Mouse (Mus musculus) cerebellum, adult 2 months (tissue): ENCODE measurements at regions not wholly inside any gene's neighbourhood (a gene's known extent, or its start where the extent isn't known, plus 50 kb on each side); places are given as distances from the start of the nearest gene placed in this dataset.

ENCODE experiments used
- DNase-seq, 2 experiments: peaks; one replicate each; pipeline ENCODE4 v3.0.0; 2021
- H3K27ac ChIP-seq: fragments of 200-500 bp; 2 replicates; pipeline ENCODE4 v1.5.1; 2012; ENCODE audit warnings: low read length, control low read depth, inconsistent platforms; ENCODE audit not compliant: insufficient read depth
- H3K27me3 ChIP-seq: fragments of 200-500 bp; 2 replicates; pipeline ENCODE4 v1.6.1; 2012; ENCODE audit warnings: inconsistent platforms, mild to moderate bottlenecking, low read length, moderate library complexity; ENCODE audit not compliant: control insufficient read depth, insufficient read depth
- H3K4me1 ChIP-seq: fragments of 200-500 bp; 2 replicates; pipeline ENCODE4 v1.6.1; 2011; ENCODE audit warnings: low read length; ENCODE audit not compliant: control insufficient read depth, insufficient read depth
- H3K4me3 ChIP-seq: fragments of 200-500 bp; replicated peaks from 2 replicates; pipeline ENCODE3; 2011; ENCODE audit warnings: mild to moderate bottlenecking, low read depth, low read length, control low read depth; ENCODE audit not compliant: insufficient read depth
- CTCF ChIP-seq: fragments of 200-500 bp; IDR thresholded peaks from 2 replicates; pipeline ENCODE4 v1.5.1; 2011; ENCODE audit warnings: low read depth, mild to moderate bottlenecking, control low read depth, low read length, moderate library complexity, borderline replicate concordance; ENCODE audit not compliant: insufficient read depth
- POLR2A ChIP-seq: fragments of 200-500 bp; IDR thresholded peaks from 2 replicates; pipeline ENCODE4 v1.6.1; 2011; ENCODE audit warnings: low read length, control low read depth, borderline replicate concordance; ENCODE audit not compliant: insufficient read depth
- WGBS: fragments of 180-500 bp; shearing (Covaris S2); methylation state at CpG from one replicate; pipeline ENCODE4 v1.1.7; 2018; 5-methylcytosine and 5-hydroxymethylcytosine counted together

DNA sequence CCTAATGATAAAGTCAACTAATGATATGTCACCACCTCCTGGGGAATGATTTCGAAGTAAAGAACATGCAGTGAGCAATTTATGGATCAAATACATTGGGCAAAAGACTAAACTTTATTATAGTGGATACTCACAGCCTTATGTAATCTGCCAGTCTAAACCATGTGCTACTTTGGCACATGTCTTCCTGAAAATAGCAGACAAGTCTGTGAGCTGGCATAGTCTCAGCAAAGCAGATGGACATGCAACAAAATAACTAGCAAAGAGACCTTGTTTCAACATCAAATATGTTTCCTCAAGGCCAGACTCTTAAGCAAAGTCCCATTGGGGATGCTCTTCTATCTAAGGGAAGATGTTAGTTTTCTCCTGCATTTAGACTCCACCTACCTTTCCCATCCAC lies 797.3 kb downstream of the Kcnj3 start:
- Histone ChIP-seq H3K4me1 (0 out of 2 replicates have a peak, but pooled peaks cover 4% of the 10 kb centered on the region), H3K4me3 (no peak overlapping the region), H3K27ac (no peak overlapping the region), H3K27me3 (no peaks in the 10 kb centered on the region)
- WGBS = 19% methylated on average over 1 of the region's 1 CpGs
- TF ChIP-seq CTCF (no peak), POLR2A (no peak)
- DNase-seq = peak; percentile 7 to 73

DNA sequence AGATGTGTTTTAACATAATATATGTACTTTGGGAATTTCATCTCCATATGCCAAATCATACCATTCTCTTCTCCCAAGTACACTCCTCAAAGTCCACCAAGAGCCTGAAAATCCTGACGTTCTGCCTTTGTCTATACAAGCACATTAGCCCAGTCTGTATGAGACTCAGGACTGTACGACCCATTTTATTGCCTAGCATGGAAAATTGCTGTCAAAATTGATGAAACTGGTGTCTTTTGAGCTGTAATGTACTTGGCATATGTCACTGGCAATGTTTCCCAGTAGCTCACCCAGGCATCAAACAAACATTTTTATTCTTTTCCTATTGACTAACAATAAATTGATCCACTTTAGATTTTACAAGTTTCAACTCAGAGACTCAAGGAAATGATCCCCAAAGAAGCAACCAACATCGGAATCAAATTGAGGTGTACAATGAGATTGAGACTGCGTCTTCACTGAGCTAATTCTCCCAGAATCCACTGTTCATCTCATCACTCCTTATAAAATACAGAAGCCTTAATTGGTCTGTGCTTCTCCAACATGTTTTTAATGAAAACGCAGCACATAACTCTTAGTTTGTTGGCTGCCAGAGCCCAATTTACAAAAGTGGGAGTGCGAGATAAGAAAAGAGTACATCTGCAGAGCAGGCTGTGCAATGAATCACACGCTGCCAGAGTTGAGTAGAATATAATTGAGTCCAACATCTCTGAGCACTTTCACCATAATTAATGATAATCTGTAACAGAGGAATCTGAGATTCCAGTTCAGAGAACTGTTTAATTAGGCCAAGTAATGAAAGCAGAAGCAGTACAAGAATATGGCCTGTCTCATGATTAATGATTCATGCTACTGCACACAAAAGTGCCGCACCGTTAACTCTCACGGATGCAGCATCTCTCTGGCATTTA lies 821.5 kb downstream of the Kcnj3 start:
- H3K4me1 ChIP-seq = no peaks in the 10 kb centered on the region
- H3K4me3 ChIP-seq = no peak overlapping the region
- no peak for DNase-seq
- TF ChIP-seq POLR2A (no peak), CTCF (no peak)
- no peak overlapping the region for H3K27ac ChIP-seq
- WGBS = 46% methylated on average over 10 of the region's 10 CpGs
- H3K27me3 ChIP-seq = no peaks in the 10 kb centered on the region

DNA sequence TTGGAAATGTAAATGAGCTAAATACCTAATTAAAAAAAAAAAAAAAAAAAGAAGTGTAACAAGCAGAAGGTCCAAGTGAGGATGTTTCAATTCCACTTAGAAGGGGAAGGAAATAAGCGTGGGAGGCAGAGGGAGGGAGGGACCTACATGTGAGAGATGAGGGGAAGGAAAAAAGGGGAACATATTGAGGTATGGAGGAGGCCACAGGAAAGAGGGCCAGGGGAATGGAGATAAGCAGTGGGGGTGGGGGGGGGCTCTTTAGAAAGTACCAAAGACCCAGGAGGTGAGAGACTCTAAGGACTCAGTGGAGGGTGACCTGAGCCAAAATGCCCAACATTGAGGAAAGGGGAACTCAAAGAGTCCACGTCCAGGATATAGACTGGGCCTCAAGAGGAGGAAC lies 818.9 kb downstream of the Nr4a2 start:
- no peak overlapping the region for H3K27ac ChIP-seq
- TF ChIP-seq CTCF = no peak
- TF ChIP-seq POLR2A = no peak
- H3K4me3 ChIP-seq = no peak overlapping the region
- no peaks in the 10 kb centered on the region for H3K4me1 ChIP-seq
- H3K27me3 ChIP-seq = no peaks in the 10 kb centered on the region
- WGBS = 81% methylated on average over 2 of the region's 2 CpGs
- DNase-seq = no peak

DNA sequence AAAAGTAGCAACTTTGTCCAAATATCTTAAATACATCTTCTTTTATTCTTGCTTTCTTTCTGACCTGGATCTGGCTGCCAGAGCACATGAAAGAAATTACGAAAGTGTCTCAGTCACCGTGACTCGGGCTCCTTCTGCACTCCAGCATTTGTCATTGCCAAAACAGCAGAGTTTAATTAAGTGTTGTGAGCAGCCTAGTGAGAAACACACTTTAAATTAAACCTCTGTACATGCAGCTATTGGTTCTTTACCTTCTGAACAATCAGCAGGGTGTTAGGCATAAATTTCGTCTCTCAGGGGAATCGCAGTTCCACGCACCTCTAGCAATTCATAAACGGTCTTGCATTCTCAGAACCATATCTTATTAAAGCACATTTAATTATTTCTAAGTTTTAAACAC lies 802.1 kb downstream of the Nr4a2 start:
- no peak overlapping the region for H3K27ac ChIP-seq
- H3K4me3 ChIP-seq = no peak overlapping the region
- no peak for DNase-seq
- no peaks in the 10 kb centered on the region for H3K27me3 ChIP-seq
- 30% methylated on average over 7 of the region's 7 CpGs for WGBS
- TF ChIP-seq POLR2A (no peak), CTCF (no peak)
- no peaks in the 10 kb centered on the region for H3K4me1 ChIP-seq

DNA sequence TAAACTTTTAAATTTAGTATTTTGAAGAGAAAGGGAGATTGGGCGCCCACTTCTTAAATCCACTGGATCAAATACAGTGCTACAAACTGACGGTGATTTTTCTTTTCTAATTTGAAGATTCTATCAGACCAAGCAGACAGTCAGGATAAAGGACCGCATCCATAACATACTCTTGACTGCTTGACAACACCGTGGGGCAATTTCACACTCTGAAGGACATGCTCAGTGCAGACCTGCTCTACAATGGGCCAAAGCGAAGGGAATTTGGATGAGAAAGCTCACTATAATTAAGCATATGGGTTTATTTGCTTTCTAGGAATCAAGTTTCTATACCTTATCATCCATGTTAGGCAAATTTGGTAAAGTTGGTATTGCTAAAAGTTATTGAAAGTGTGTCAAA lies 801.3 kb downstream of the Nr4a2 start:
- 58% methylated on average over 5 of the region's 5 CpGs for WGBS
- TF ChIP-seq CTCF = no peak
- TF ChIP-seq POLR2A = no peak
- Histone ChIP-seq H3K27me3 (no peaks in the 10 kb centered on the region), H3K27ac (no peak overlapping the region), H3K4me1 (no peaks in the 10 kb centered on the region), H3K4me3 (no peak overlapping the region)
- DNase-seq = no peak

DNA sequence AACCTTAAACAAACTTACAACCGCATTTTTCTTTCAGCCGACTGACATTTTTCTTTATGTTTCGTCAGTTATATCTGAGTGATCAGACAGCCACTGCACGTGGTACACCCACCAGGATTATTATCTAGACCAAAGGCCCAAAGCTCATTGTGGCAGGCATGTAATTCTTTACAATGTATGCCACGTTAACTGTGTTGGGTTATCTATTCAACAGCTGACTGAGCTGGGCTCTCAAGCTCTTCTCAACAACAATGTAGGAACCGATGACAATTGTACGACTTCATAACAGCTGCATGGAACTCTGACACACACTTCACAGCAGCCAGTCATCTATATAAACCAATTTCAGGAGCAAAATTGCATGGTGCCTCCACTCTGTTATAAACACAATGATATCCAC lies 787.8 kb downstream of the Nr4a2 start:
- no peaks in the 10 kb centered on the region for H3K27me3 ChIP-seq
- no peaks in the 10 kb centered on the region for H3K4me1 ChIP-seq
- H3K27ac ChIP-seq = no peak overlapping the region
- no peak for TF ChIP-seq CTCF
- no peak for TF ChIP-seq POLR2A
- 28% methylated on average over 7 of the region's 7 CpGs for WGBS
- H3K4me3 ChIP-seq = no peak overlapping the region
- DNase-seq = no peak

DNA sequence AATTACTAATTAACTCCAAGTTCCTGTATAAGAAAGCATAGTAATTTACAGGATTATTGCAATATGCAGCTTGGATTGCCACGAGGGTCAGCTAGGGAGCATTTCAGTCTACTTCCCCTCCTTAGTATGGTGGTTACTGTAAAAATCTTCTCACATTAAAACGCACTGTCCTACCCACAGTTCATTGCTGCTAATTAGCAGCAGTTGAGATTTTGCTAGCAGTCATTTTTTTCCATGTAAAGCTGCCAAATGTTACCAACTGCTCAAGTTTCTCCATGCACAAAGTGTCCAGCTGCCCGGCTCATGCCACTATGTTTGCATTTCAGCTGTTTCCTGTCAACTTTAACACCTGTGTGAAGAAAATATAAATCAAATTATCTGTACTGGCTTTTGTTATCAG lies 759.7 kb downstream of the Nr4a2 start:
- no peaks in the 10 kb centered on the region for H3K27me3 ChIP-seq
- H3K4me3 ChIP-seq = no peak overlapping the region
- 26% methylated on average over 3 of the region's 3 CpGs for WGBS
- TF ChIP-seq CTCF (no peak), POLR2A (no peak)
- no peak for DNase-seq
- H3K4me1 ChIP-seq = no peaks in the 10 kb centered on the region
- no peak overlapping the region for H3K27ac ChIP-seq
